Mouse (Mus musculus): Measurements from ENCODE around the gene Nmt2.

Gene Nmt2

DNA sequence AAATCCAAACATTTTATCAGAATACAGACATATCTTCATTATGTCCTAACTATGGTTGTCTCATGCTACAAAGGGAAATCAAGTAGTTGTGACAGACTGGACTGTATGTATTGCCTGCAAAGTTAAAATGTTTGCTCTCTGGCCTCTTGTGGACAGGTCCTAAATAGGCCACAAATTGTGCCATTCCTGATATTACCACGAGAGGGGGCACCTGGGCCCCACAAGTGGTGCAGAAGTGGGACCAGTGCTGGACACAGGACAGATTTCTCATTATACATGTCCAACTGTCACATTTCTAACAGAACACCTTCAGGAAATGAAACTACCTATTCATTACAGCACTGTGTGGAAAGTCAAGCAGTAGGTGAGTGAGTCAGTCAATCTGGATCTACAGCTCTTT lies 43.3 kb downstream of the Nmt2 start:
- DNase-seq (ENCODE audit: low spot score) = peak; percentile 83

DNA sequence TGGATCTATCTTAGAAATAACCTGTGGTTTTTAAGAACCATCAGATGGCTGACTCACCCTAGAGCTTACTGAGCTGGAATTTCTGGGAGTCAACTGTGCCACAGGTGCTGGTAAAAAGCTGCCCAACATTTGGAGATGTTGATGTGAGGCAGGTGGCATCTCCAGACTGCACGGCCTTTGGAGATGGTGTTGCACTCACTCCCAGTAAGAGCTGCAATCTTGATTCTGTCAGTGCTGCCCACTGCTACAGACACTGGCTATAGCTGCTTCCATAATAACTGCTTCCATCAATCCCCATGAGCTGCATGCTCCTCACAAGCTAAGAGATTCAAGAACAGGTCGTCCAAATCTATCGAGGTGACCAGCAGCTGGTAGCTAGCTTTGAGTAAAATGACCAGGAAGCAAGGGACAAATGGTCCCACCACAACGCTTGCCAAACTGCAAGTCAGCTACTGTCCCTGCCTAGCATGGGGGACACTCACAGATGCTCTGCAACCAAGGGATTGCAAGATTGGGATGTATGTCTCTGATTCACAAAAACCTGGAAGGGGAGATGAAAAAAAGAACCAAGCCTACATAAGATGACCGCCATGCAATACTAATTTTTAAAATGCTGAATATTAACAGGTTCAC lies 47.2 kb downstream of the Nmt2 start:
- no peak for DNase-seq (ENCODE audit: low spot score)

DNA sequence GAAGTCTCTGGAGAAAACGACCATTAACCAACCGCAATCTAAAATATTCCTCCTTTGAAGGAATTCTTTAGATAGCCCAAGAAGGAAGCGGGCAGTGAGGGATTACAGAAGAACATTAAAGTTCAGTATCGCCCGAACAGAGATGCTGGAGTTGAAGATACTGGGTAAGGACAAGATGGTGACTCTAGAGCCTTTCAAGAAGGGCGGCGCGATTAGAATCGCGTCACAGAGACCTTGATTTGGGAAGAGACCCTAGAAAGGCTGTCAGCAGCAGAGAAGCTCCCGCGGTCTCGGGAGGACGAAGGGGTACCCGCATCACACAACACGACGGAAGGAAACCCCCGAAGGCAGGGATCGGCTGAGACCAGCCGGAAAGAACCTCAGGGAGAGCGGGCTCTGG lies 48.0 kb downstream of the Nmt2 start:
- DNase-seq (ENCODE audit: low spot score) = no peak

DNA sequence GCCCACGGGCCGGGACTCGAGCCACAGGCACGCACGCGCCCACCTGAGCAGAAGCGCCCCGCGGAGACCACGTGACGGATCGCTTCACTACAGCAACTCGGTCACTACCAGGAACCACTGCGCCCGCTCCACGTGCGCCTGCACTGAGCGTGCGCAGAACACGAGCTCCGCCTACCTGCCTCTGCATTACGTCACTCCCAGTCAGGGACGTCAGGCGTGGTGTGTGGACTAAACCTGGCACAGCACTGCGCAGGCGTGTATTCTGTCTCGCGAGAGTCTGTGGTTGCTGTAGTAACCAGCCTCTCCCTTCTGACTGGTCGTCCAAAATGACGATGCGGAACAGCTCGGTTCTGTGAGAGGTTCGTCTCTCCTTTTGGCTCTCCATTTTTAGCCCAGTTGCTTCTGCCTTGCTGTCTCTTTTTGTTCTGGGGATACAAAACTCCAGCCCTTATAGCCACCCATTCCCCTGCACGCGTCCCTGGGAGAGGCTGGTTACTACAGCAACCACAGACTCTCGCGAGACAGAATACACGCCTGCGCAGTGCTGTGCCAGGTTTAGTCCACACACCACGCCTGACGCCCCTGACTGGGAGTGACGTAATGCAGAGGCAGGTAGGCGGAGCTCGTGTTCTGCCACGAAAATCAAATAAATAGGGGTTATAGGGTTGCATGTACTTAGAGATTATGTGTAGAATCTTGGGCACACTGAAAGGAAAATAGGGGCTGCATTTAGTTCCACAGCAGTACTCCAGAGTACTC lies 48.7 kb downstream of the Nmt2 start, which contains the start of gene Rpp38:
TSS of gene Rpp38 (minus strand) at position 160 of the 759 bp plus-strand sequence.
- DNase-seq (ENCODE audit: low spot score) = peak; percentile 95

DNA sequence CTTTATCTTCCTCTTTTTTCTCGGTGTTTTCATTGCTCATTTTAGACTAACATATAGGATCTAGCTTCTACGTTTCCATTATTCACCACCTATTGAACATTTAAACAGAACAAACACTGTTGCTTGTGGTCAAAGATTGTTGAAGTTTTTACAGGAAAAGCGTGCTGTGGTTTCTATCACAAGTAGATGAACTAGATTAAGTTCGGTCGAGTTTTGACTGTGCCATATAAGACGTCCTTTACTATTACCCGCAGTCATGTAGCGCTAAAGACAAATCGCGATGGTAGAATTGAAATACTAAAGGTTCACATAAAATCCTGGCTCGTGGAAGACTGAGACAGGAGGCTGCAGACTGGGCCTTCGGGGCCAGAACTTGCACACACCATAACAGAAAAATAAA lies 49.7 kb downstream of the Nmt2 start:
- no peak for DNase-seq (ENCODE audit: low spot score)

DNA sequence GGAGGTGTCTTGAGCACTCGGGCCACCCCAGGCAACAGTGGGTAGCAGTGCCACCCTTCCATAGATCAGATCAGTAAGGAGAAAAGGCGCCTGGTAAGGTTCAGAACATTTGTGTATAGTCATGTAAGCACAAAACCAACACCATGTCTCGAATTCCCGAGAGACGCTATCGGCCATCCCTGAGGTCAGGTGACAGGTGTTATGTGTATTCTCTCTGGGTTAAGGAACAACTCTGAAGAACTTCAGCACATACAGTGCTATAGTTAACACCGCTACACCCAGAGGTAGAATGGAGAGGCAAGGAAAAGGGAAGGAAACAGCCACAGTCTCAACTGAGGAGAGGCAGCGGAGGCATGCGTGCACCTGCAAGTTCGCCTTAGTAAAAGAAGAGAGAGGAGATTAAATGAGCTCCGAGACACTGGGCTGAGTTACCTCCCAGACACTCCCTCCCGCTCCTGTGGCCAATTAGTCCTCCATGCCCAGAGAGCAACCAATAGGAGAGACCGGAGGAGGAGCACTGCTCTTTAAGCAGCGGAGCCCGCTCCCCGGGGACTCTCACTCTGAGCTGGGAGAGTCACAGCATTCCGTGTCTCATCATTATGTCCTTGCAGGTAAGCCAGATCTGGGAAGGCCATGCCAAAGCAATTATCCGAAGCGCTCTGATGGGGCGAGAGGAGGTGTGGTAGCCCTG lies 51.7 kb downstream of the Nmt2 start, which contains the start of gene Acbd7:
TSS of gene Acbd7 (plus strand) at position 558 of the 691 bp plus-strand sequence.
- peak; percentile 73 for DNase-seq (ENCODE audit: low spot score)

DNA sequence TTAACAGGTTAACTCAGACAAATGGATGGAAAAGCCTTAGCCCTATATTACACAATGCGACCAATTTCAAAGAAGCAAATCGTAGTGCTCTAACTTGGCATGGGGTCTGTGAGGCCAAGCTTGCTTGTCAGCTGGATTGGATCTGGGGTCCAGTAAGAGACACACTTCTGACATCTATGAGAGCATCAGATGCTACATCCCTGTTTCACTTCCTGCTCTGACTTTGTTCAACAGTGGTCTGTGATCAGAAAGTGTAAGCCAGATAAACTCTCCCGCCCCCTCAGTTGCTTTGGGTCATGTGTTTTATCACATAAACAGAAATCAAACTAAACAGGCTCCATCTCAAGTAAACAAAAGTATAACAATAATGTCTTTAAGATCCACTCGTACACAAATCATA lies 64.4 kb downstream of the Nmt2 start:
- DNase-seq (ENCODE audit: low spot score) = no peak

DNA sequence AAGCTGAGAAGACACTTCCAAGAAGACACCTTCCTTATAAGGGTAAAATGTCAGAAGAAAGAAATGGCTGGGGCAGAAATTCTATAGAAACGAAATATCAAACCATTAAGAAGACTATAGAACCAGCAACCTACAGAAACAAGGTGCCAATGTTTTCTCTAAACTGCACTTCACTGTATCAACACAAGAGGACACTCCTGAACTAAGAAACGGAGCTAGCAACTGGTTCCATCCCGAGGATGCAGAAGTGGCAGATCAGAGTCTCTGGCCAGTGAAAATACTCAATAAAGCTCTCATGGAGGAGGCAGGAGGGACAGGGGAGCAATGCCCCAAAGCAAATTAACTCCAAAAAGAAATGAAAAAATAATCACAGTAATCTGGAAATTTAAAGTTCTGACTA lies 64.9 kb downstream of the Nmt2 start:
- DNase-seq (ENCODE audit: low spot score) = peak; percentile 71

DNA sequence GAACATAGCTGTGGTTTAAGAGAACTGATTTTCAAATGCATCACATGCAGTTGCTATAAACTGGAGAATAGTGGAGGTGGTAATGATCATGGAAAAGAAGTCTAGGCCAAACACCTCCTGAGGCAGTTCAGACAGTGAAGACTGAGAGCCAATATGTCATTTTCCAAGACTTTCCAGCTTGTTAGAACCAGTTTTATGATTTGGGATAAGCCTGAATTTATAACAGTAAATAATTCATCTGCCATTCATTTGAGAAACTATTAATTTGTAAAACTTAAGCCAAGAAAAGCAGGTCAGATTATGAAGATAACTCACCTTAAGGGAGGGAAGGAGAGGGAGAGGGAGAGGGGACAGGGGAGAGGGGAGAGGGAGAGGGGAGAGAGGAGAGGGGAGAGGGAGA lies 69.1 kb downstream of the Nmt2 start:
- no peak for DNase-seq (ENCODE audit: low spot score)

DNA sequence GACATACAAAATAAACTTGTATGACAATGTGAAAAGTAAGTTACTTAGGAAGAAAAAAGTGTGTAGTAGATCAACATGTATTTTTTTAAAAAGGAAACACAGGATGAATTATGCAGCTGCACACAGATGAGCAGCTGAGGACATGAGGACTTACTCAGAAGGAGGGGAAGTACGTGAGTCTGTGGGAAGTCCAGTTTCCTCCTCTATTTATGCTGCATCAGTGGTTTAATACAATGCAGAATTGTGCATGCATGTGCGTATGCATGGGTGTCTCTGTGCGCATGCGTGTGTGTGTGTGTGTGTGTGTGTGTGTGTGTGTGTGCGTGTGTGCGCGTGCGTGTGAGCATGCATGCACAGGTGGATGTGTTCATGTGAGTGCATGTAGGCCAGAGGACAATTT lies 71.8 kb downstream of the Nmt2 start:
- no peak for DNase-seq (ENCODE audit: low spot score)

DNA sequence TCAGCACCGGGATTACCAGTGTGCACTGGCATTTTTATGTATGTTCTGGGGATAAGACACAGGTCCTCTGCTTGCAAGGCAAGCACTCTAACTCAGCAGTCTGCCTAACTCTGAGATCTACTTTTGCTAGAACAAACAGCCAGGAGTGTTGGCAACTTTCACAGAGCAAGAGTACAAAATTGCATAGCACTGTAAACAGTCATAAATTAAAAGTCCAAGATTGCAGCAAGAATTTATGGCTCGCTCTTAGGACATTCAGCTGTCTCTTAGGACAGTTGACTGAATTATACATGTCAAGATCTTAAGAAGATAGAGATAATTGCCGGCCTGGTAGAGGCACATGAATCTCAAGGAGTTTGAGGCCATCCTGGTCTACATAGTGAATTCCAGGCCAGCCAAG lies 72.3 kb downstream of the Nmt2 start:
- no peak for DNase-seq (ENCODE audit: low spot score)

DNA sequence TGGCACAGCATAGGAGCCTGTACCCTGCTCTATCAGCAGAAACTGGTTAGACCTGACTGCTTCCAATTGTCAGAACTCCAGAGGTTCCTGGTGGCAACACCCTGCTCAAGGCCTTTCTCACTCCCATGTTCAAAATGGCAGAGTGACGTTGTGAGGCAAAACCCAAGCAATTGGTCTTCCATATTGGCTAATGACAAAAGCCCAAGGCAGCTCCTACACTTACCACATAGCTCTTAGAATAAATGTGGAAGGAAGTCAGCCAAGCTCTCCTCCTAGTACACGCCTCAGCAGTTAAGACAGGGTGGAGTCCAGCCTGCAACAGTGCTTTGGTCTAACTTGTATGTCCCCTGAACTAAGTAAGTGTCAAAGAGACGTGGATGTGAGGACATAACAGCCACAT lies 73.9 kb downstream of the Nmt2 start:
- DNase-seq (ENCODE audit: low spot score) = no peak

DNA sequence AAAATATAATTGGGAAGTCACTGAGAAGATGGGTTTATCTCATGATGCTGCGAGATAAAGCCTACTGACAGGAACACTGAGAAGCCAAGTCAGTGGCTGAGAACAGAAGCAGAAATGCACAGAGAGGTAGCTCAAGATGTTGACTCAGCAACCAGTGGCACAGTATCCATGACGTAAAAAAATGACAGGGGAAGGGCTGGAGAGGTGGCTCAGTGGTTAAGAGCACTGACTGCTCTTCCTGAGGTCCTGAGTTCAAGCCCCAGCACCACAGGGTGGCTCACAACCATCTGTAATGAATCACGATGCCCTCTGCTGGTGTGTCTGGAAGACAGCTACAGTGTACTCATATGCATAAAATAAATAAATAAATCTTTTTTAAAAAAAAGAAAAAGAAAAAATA lies 77.1 kb downstream of the Nmt2 start:
- DNase-seq (ENCODE audit: low spot score) = no peak

DNA sequence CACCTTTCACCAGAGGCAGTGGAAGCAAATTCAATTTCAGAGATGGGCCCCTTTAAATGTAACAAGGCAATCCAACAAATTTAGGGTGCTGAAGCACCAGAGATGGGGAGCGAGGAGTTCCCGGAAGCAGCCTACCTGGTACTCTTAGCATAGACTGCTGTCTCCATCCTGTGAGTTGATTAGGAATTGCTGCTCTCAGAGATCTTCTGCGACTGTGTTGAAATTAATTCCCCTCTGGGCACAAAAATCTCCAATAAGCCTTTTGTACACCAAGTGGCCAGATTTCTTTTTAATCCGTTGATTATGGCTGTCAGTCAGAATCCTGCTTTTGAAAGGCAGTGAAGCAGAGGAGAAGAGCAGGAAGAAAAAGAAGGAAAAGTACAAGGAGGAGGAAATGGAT lies 81.1 kb downstream of the Nmt2 start:
- peak; percentile 26 for DNase-seq (ENCODE audit: low spot score)
